Mouse (Mus musculus) mature B cell (primary cell): ENCODE results near the gene Kmt5b.

Experiments used
- in situ Hi-C: fragments of 300-500 bp; cut with MboI; formaldehyde crosslinking; loops from 2 replicates; pipeline ENCODE4 v1.14.3; 2019

Gene Kmt5b

DNA sequence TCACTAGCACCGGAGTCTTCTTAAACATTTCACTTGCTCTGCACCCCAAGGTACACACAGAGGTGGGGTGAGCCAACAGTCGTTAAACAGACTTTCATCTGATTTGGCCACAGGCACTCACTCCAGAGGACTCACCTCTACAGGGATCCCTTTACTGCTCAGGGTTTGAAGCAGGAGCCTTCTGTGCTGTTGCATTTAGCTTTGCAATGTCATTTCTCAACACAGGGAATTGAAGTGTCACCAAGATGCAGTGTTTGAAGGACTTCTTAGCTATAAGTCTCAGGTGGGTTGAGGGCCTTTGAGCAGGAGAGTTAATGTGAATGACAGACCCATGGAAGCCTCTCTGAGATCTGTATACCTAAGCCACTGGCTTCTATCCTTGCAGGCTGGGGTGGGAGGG is 76.4 kb downstream of the Kmt5b start:
- in situ Hi-C loops = no loop called here

DNA sequence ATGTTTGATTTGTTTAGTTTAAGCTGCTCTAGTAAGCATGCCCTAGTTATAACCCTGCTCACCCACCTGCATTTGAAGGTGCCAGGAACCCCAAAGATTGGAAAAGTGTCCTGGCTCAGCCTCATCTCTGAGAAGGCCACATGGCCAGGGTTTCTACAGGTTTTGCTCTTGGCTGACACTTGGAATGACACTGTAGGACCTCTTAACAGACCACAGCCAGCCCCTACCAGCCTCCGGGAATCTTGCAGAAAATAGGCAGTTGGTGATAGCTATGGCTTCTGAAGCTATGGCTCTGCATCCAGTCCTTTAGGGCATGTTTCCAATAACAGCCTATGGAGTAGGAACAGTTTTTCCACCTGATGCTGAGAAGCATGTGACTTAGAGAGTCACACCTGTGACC is 77.6 kb downstream of the Kmt5b start:
- in situ Hi-C loops = no loop called here

DNA sequence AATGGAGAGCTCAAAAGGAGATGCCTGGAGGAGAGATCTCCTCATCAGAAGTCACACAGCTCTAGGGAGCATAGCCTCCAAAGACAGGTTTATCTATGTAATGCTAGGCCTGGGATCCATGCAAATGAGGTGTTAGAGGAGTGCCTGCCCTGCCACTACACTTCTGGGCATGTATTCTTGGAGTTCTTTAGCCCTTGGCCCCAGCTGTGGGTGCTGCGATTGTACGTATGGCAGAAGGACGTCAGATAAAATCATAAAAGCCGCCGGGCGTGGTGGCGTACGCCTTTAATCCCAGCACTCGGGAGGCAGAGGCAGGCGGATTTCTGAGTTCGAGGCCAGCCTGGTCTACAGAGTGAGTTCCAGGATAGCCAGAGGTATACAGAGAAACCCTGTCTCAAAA is 78.1 kb downstream of the Kmt5b start:
- in situ Hi-C loops = no loop called here

DNA sequence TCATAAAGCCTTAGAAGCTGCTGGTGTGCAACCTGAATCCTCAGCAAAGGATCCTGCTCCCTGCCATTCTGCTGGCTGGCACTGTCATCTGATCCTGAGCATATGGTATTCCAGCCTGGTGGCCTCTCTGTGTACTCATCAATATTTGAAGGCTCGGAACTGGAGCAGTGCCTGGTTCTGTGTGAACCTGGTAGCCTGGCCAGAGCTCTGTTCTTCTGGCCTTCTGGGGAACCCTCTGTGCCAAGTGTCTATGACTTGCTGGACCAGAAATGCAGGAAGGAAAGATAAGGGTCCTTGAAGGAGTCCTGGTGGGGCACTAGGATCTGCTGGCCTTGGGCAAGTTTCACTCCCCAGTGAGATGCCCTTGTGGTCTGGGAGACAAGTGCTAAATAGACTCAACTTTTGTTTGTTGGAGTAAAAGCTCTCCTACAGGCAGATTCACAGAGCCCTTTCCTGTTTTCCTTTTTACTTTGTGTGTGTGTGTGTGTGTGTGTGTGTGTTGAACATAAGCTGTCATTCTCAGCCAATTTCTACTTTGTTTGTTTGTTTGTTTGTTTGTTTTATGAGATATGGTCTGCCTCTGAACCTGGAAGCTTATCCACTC is 78.7 kb downstream of the Kmt5b start:
- in situ Hi-C loops = no loop called here

DNA sequence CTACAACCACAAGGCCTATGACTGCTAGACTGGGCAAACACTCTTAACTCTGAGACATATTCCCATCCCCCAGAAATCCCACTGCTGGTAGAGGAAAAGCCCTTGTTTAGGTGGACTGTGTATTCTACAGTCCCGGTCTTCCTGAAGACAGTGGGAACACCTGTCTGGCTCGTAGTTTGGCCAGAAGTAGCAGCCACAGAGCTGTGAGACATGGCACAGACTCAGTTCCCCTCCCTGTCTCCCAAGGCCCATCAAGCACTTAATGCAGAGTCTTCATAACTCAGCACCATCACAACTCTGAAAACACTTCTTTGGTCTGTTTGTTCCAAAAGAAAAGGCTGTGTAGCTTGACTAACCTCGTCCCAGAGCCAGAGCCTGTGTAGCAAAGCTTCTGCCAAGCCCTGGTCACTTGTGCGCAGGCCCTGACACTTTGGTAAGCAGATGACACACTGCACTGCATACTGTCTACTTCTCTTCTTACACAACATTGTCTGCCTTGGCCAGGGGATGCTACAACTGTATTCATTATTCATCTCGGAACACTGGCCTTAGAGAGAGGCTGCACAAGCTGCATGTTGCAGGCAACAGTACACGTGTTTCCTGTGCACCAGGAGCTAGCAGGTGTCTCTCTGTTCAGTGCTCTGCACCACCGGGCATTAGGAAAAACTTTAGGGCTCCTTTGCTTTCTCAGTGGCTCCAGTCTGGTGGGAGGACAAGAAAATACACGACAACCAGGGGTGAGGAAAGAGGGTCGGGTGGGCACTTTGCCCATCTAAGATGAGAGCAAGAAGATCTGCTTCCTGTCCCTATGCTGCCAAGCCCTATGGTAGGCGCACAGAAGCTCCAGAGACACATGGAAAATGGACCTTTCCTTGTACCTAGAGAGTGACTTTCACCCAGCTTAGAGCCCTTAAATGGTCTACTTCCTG is 79.7 kb downstream of the Kmt5b start:
- in situ Hi-C loops = no loop called here

DNA sequence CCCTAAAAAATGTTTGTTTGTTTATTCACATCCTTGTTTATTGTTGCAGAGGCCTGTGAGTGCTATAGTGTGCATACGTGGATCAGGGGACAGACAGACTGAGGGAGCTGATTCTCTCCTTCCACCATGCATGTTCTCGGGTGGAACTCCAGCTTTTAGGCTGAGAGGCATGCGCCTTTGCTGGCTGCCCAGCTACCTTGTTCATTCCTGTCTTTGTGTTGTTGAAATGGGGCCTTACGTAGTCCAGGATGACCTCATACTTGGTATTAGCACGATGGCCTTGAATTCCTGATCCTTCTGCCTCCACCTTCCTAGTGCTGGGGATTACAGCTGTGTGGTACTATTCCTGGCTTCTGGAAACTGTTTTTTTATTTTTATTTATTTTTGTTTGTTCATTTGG is 80.5 kb downstream of the Kmt5b start:
- in situ Hi-C loops = no loop called here

DNA sequence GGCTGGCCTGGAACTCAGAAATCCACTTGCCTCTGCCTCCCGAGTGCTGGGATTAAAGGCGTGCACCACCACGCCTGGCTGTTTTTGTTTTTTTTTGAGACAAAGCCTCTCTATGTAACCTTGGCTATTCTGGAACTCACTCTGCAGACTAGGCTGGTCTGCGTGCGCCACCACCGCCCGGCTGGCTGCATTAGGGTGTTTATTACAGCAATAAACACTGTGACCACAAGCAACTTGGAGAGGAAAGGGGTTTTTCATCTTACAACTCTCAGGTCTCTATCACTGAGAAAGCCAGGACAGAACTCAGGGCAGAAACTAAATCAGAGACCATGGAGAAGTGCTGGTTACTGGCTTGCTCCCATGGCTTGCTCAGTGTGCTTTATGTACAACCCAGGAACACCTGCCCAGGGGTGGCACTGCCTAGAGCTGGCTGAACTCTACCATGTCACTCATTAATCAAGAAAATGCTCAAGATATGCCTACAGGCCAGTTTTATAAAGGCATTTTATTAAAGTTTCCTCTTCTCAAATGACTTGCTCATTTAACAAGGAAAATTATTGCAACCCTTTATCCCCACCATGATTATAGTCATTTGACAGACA is 81.1 kb downstream of the Kmt5b start:
- in situ Hi-C loops = no loop called here

DNA sequence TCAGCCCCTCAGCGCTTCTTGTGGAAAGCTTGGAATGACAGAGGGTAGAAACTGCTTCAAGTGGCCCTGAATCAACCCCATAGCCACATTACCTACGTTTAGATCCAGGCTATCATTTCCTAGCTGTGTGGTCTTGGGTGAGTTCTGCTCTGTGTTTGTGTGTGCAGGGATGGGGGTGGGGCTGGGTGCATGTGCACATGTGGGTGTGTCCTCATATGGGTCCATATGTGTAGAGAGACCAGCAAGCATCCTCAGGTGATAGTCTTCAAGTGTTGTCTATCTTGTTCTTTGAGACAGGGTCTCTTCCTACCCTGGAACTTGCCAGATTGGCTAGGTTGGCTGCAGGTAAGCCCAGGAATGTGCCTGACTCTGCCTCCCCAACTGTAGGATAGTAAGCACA is 82.0 kb downstream of the Kmt5b start:
- in situ Hi-C loops = no loop called here

DNA sequence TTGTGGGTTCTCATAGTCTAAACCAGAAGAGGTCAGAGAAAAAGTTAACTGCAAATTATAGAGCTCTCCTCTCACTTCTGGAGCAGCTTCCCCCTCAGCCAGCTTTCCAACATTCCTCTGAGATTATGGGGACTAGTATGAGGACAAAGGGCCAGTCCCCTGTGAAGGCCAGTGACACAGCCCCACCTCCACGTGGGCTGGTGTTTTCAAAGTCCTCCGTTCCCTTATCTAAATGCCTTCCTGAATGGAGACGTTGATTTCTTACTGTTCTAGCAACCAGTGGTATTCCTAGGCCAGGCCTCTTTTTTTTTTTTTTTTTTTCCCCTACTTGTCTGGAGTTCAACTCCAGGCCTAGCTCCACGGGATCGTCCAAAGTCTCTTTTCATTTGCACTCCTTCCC is 82.9 kb downstream of the Kmt5b start:
- in situ Hi-C loops = no loop called here

DNA sequence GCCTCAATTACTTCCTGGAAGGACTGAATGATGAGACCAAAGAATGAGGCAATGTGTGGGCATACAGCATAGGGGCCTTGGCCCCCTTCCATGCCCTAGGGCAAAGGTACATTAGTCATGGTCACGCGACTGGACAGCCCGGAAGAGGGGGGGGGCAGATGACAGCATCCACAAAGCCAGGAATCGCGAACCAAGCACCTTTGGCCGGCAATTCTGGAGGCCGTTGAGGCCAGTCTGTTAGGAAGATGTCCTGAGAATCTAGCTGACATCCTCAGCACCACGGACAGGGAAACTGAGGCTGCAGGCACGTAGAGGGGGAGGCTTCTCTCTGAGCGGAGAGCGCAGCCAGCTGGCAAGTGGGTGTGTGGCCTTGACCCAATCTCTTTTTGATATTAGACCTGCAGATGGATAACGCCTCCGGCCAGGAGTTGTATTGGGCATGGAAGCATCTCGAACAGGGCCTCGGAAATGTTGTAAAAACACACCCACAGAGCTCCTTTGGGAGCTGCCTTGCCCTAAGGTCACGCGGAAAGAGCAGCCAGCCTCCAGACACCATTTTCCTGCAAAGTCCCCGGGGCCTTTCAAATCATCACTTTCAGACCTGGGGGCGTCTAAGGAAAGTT is 83.7 kb downstream of the Kmt5b start:
- in situ Hi-C loops = no loop called here

DNA sequence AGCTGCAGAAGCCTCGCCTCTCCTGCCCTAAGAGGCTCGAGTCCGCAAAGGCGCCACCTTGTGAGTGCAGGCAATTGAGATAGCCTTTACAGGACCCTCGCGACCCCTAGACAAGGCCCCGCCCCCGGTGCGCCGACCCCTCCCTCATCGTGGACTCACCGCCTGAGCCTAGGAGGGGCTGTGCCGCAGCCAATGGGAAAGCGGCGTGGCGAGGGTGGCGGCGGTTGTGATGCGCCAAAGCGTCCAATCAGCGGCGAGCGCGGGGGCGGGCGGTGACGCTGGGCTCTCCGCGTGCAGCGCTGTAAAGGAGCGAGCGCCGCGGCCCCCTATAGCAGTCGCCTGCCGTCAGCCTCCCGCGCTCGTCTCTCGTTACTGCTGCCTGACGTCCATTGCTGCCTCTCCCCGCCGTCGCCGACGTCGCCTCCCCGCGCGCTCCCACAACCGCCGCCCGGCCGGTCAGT is 84.3 kb downstream of the Kmt5b start, which contains the start of gene Chka:
Gene Chka (plus strand): TSS at position 272 of the 461 bp plus-strand sequence.
- in situ Hi-C loops = no loop called here

DNA sequence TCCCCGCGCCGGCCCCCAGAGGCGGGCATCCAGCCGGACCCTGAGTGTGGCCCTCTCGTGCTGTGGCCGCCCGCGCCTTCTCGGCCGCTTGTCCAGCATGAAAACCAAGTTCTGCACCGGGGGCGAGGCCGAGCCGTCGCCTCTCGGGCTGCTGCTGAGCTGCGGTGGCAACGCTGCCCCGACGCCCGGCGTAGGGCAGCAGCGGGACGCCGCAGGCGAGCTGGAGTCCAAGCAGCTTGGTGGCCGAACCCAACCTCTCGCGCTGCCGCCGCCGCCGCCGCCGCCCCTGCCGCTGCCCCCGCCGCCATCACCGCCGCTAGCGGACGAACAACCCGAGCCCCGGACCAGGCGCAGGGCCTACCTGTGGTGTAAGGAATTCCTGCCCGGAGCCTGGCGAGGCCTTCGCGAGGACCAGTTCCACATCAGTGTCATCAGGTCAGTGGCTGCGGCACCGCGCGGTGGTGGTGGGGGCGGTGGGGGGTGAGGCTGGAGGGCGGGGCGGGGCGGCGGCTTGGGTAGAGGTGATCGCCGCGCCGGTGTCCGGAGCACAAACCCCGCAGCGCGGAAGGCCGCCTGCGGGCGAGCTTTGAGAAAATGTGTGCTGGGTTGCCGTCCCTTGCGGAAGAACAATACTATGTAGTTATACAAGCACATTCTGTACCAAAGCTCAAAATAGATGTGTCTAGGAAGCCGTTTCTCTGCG is 84.9 kb downstream of the Kmt5b start:
- in situ Hi-C loops = no loop called here

DNA sequence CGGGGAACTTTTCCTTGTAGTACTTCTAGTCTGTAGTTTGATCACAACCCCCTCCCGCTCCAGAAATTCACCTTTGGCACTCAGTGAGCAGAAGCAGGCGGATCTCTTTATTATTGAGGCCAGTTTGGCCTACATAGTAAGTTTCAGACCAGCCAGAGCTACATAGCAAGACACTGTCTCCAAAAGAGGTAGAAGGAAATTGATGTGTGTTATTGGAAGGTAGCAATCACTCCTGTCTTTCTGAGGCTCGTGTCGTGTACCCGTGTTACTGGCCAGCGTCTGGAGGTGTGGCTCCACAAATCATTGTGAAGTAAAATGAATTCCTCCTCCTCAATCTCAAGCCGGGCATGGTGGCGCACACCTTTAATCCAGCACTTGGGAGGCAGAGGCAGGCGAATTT is 85.9 kb downstream of the Kmt5b start:
- in situ Hi-C loops = no loop called here

DNA sequence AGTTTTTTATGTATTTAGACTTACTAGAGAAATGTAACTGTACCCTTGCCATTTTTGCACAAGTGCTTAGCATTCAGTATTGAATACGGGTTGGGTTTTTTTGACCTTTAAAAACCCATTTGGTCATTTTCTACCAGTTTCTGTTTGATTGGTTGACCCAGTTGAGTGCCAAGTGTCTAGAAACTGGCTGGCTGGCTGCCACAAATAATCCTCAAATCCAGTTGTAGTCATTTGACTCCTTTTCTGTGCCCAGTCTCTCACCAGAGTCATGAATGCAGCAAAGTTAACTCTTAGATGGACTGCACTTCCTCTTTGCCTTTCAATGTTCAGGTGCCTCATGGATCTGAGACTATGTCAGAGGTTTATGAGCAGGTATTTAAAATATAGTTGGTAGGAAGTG is 86.7 kb downstream of the Kmt5b start:
- in situ Hi-C loops = no loop called here

DNA sequence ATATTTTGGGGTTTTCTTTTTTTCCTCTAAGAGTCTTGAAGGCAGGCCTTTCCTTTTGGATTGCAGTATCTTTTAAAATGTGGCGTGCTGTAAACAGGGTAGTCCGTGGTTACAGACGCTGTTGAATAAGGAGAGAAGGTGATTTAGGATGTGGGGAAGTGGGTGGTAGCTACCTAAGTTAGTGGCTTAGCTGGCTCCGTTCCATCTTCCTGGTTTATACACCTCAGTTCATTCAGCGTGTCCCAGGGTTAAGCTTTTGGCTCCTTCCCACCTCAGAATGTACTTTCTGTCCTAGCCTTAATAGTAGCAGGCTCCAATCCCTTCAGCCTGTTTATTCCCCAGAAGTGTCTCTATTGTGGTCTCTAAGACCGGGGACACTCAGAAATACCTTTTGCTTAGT is 87.9 kb downstream of the Kmt5b start:
- in situ Hi-C loops = no loop called here

DNA sequence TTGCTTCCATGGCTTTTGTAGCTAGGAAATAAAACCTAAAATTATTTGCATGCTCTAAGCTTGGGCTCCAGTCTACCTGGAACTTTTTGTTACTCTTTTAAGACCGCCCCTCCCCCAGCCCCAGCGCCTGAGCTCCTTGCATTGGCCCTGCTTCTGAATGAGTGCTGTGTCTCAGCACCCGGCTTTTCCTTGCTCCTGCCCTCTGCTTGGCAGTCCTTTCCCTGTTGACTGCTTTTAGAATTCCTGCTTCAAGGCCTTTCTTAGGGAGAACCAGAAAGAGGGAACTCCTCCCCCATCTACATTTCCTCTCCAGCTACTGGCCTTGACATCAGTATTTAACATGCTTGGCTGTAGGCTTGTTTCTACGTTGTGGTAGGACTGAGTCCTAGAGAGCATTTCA is 88.4 kb downstream of the Kmt5b start:
- in situ Hi-C loops = no loop called here

DNA sequence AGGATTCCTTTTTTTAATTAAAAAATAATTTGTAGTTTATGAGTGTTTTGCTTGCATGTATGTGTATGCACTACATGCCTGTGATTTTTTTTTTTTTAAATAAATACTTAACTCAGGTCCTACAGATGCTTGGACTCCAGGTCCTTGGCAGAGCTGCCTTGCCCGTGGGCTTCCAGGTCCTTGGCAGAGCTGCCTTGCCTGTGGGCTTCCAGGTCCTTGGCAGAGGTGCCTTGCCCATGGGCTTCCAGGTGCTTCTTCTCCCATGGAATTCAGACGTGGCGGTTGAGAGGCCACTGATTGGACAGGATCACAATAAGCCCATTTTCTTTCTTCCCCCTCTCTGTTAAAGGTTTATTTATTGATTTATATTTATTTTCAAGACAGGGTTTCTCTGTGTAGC is 90.0 kb downstream of the Kmt5b start:
- in situ Hi-C loops = no loop called here

DNA sequence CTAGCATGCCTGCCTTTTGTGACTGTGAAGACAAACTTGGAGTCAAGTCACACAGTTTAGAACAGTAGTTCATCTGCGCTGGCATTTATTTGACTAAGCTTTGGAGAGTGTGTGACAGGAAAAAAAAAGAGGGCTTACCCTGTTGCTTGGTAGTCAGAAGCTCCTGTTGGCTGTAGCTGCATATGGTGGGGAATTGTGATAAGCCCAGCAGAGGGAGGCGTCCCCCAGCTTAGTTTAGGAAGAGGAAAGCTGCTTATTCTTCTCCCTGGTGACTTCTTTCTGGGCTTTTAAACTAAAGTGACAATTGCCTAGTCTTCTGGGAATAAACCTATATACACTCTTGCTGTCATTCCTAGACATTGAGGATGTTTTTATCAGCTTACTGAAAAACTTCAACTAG is 95.5 kb downstream of the Kmt5b start:
- in situ Hi-C loops = no loop called here

DNA sequence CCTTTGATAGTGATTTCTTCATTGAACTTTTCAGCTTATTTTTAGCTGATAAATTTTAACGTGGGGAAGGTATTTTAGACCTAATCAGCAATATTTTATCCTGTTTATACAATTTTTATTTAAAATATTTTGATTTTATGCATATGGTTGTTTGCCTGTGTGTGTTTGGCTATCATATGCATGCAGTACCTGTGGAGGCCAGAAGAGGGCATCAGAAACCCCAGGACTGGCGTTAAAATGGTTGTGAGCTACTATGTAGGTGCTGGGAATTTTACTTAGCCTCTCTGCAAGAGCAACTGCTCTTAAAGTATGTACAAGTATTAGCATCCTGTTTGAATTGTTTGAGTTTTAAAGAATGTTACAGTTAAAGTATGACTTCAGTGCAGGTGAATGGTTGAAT is 97.7 kb downstream of the Kmt5b start:
- in situ Hi-C loops = no loop called here
